Mouse (Mus musculus) kidney, adult 2 months (tissue): ENCODE measurements around the gene Gmppb. TPM values are rescaled to one million over a fixed set of nuclear protein-coding genes. Genes with fewer than 3 reads are reported as not detected.
A peak's percentile ranks its signal among the peaks of the same experiment; 100 is the strongest.

Experiments used
- DNase-seq: peaks from one replicate; pipeline ENCODE4 v3.0.0; 2021
- H3K27ac ChIP-seq: fragments of 200-500 bp; 2 replicates; pipeline ENCODE4 v1.5.1; 2012; ENCODE audit warnings: low read depth, low read length, control low read depth, inconsistent platforms; ENCODE audit not compliant: insufficient read depth
- H3K27me3 ChIP-seq: fragments of 200-500 bp; replicated peaks from 2 replicates; pipeline ENCODE4 v1.6.1; 2012; ENCODE audit warnings: mild to moderate bottlenecking, moderate library complexity, low read length, inconsistent platforms; ENCODE audit not compliant: control insufficient read depth, insufficient read depth
- H3K36me3 ChIP-seq: fragments of 200-500 bp; 2 replicates; pipeline ENCODE4 v1.6.1; 2012; ENCODE audit warnings: mild to moderate bottlenecking, moderate library complexity, low read length, inconsistent platforms; ENCODE audit not compliant: control insufficient read depth, insufficient read depth
- H3K4me1 ChIP-seq: fragments of 200-500 bp; 2 replicates; pipeline ENCODE4 v1.6.1; 2011; ENCODE audit warnings: low read length; ENCODE audit not compliant: control insufficient read depth, insufficient read depth
- H3K4me3 ChIP-seq: fragments of 200-500 bp; 2 replicates; pipeline ENCODE4 v1.5.1; 2011; ENCODE audit warnings: mild to moderate bottlenecking, low read depth, low read length, control low read depth; ENCODE audit not compliant: insufficient read depth
- CTCF ChIP-seq: fragments of 200-500 bp; conservative IDR thresholded peaks from 2 replicates; pipeline ENCODE4 v1.5.1; 2011; ENCODE audit warnings: low read depth, mild to moderate bottlenecking, control low read depth, low read length, moderate library complexity, mixed read lengths; ENCODE audit not compliant: insufficient read depth, insufficient read length
- POLR2A ChIP-seq: fragments of 200-500 bp; IDR thresholded peaks from one replicate; pipeline ENCODE4 v1.6.1; 2011; ENCODE audit warnings: low read depth, low read length, control low read depth
- WGBS: fragments of 180-500 bp; shearing (Covaris S2); methylation state at CpG from one replicate; pipeline ENCODE4 v1.1.7; 2018; 5-methylcytosine and 5-hydroxymethylcytosine counted together
- polyA plus RNA-seq: library from polyadenylated mRNA; depleted of rRNA; stranded (reverse); fragments of >200 nt; gene quantifications from 2 replicates; pipeline ENCODE4 v1.2.3, GENCODE M21; 2012

Gene Gmppb
- polyA plus RNA-seq, 1 experiment, result 16.0 TPM

DNA sequence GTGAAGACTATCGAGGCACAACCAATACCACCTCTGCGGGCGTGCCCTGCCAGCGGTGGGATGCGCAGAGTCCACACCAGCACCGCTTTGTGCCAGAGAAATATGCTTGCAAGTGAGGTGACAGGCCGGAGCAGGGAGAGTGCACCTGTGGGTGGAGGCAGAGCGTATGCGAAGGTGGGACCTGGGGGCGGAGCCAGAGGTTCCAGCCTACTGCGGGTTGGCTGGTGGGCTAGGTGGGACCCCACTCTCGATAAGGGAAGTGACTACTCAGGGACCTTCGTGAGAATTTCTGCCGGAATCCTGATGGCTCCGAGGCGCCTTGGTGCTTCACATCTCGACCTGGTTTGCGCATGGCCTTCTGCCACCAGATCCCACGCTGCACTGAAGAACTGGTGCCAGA lies 33.5 kb downstream of the Gmppb start:
- no peak for TF ChIP-seq CTCF
- TF ChIP-seq POLR2A, result peak; percentile 1
- Histone ChIP-seq H3K27ac (no peak overlapping the region), H3K27me3 (no peaks in the 10 kb centered on the region), H3K4me3 (no peak overlapping the region), H3K4me1 (peaks cover 30% of the 10 kb centered on the region), H3K36me3 (peaks cover 1% of the 10 kb centered on the region; the same call in 1 of the 2 replicates)
- no peak for DNase-seq
- 6% methylated on average over 19 of the region's 19 CpGs for WGBS

DNA sequence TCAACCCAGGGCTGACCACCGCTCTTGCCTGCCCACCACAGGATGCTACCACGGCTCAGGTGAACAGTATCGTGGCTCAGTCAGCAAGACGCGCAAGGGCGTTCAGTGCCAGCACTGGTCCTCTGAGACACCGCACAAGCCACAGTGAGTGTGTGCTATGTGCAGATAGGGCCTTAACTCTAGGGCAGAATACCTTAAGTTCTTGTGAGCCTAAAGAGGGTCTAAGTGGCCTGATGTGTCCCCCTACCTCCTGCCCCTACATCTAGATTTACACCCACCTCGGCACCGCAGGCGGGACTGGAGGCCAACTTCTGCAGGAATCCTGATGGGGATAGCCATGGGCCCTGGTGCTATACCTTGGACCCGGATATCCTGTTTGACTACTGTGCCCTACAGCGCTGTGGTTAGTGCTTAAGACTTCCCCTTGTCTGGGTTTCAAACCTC lies 34.0 kb downstream of the Gmppb start, which contains the start of gene Rnf123:
TSS of gene Rnf123 (minus strand) at position 359 of the 444 bp plus-strand sequence.
- Histone ChIP-seq H3K36me3 (peaks cover 1% of the 10 kb centered on the region; the same call in 1 of the 2 replicates), H3K27ac (no peak within 1 kb of the TSS), H3K27me3 (no peaks in the 10 kb centered on the region), H3K4me1 (peaks cover 29% of the 10 kb centered on the region), H3K4me3 (no peak within 1 kb of the TSS)
- TF ChIP-seq CTCF, result no peak
- TF ChIP-seq POLR2A, result peak; percentile 36
- WGBS, result 36% methylated on average over 12 of the region's 12 CpGs
- no peak for DNase-seq

DNA sequence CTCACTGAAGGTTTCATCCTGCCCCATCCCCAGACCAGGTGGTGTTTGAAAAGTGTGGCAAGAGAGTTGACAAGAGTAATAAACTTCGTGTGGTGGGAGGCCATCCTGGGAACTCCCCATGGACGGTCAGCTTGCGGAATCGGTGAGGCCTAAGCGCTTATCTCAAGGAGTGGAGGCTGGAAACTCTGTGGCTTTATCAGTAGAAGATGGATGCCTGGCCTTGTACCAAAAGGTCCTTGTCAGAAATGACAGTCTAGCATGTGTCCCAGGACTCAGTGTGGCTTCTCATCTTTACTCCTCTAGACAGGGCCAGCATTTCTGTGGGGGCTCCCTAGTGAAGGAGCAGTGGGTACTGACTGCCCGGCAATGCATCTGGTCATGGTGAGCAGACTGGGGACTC lies 34.5 kb downstream of the Gmppb start:
- Histone ChIP-seq H3K36me3 (peaks cover 1% of the 10 kb centered on the region; the same call in 1 of the 2 replicates), H3K27me3 (no peaks in the 10 kb centered on the region), H3K4me3 (no peak overlapping the region), H3K4me1 (peaks cover 24% of the 10 kb centered on the region), H3K27ac (no peak overlapping the region)
- no peak for DNase-seq
- no peak for TF ChIP-seq CTCF
- no peak for TF ChIP-seq POLR2A
- WGBS, result 83% methylated on average over 6 of the region's 6 CpGs

DNA sequence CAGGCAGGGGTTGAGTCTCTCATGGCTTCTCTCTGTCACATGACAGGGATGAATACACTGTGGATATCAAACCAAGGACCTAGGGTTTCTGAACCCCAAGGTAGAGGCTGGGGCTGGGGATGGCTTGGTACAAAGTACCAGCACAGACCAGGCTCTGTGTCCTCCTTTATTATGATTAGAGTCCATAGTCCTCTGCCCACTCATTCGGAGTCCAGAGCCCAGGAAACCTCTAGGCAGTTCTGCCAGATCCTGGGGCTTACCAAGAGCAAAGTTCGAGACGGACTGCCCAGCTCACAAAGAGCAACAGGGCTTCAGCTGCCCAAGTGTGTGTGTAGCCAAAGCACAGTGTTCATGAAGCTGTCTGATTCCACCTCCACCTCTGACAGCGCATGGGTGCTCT lies 36.2 kb downstream of the Gmppb start:
- Histone ChIP-seq H3K36me3 (peaks cover 5% of the 10 kb centered on the region), H3K4me3 (no peak overlapping the region), H3K27me3 (no peaks in the 10 kb centered on the region), H3K4me1 (peaks cover 25% of the 10 kb centered on the region), H3K27ac (peak overlapping the region; percentile 87)
- WGBS, result 62% methylated on average over 4 of the region's 4 CpGs
- TF ChIP-seq CTCF, result no peak
- no peak for TF ChIP-seq POLR2A
- DNase-seq, result peak; percentile 84

DNA sequence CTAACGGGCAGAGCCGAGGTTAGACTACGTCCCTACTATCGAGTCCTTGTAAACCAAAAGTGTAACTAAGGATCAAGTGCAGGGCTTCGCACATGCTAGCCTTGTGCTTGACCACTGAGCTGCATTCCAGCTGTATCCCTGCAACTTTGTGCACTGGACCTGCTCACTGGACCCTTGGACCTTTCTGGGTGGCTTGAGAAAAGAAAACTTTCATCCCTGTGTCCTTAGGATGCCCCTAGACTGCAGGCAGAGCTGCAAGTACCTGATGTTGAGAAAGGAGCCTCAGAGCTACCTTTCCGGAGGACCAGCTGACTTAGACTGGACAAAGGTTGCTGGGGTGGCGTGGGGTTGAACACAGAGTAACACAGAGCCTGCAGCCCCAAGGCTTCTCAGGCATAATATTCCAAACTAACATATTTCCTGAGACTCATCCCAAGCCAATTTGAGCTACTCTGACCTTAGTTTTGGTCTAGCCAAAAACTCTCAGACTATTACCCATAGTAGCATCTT lies 41.6 kb downstream of the Gmppb start:
- TF ChIP-seq POLR2A, result no peak
- TF ChIP-seq CTCF, result no peak
- H3K4me1 ChIP-seq, result peaks cover 15% of the 10 kb centered on the region
- WGBS, result 54% methylated on average over 7 of the region's 7 CpGs

DNA sequence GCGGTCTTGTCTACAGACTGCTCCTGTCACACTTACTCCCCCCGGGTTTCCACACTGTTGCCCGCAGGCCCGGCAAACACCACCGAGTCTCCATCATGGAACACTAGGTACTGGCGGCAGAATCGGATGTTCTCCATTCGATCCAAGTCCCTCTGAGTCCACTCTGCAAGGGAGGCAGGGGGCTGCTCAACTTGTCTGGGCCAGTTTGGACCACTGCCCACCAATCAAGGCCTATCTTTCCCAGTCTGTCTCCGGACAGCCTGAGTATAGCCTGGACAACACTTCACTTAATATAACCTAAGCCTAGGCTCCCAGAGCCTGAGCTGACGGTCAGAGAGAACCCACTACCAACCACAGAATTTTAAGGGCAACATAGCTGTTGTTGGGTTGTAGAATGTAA lies 44.5 kb downstream of the Gmppb start:
- Histone ChIP-seq H3K27me3 (no peaks in the 10 kb centered on the region), H3K27ac (peak overlapping the region; percentile 74), H3K4me3 (peak overlapping the region; percentile 83), H3K4me1 (peaks cover 15% of the 10 kb centered on the region), H3K36me3 (peaks cover 3% of the 10 kb centered on the region)
- WGBS, result 34% methylated on average over 10 of the region's 10 CpGs
- no peak for TF ChIP-seq POLR2A
- TF ChIP-seq CTCF, result no peak
- DNase-seq, result no peak

More for the DNA sequence above, 41.6 kb downstream of the Gmppb start:
- no peak overlapping the region for H3K4me3 ChIP-seq
- peaks cover 4% of the 10 kb centered on the region for H3K36me3 ChIP-seq
- H3K27me3 ChIP-seq, result no peaks in the 10 kb centered on the region
- DNase-seq, result peak; percentile 87
- H3K27ac ChIP-seq, result peak overlapping the region; percentile 70

DNA sequence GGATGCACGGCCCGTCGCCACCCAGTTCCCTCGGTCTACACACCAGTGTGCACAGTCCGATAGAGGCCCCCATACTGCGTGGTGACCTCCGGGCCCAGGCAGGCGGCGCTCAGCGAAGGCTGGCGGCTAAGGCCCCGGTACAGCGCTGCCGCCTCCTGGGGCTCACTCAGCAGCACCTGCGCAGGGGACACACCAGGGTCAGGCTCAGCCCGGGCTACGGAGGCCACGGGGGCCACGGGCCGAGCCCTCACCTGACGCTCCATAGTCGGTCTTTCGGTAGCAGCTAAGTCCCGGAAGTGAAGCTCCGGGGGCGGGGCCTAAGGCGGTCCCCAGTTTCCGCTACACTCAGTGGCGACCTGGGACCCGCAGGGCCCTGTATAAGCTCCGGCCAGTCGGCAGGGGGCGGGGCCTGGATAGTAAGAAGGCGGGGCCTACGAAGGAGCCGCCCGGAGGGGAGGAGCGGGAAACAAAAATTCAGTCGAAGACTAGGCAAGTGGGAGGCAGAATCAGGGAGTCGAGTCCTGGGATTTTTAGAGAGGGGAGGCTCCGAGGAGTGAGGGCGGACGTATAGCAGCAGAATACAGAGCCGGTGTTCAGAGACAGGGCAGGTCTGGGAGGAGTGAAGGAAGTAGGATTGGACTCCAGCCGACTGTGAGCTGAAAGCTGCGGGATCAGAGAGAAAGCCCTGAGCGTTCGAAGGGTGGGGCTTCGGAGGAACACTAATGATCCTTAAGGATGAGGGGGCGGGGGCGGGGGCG lies 45.3 kb downstream of the Gmppb start, which contains the start of gene Apeh:
TSS of gene Apeh (minus strand) at position 423 of the 758 bp plus-strand sequence.
- TF ChIP-seq CTCF (no peak), POLR2A (no peak)
- Histone ChIP-seq H3K4me1 (peaks cover 15% of the 10 kb centered on the region), H3K36me3 (peaks cover under 1% of the 10 kb centered on the region), H3K27me3 (no peaks in the 10 kb centered on the region), H3K4me3 (peak within 1 kb of the TSS; percentile 83), H3K27ac (peak within 1 kb of the TSS; percentile 74)
- WGBS, result under 1% methylated on average over 52 of the region's 52 CpGs
- DNase-seq, result peak; percentile 98
